Mouse (Mus musculus) megakaryocyte, adult 5-6 weeks (primary cell): Measurements from ENCODE around the gene Cerkl. TPM values are rescaled to one million over a fixed set of nuclear protein-coding genes. Genes with fewer than 3 reads are reported as not detected.
A peak's percentile ranks its signal among the peaks of the same experiment; 100 is the strongest.

Experiments
- ATAC-seq: 2 replicates; pipeline ENCODE4 v1.8.0; 2016; ENCODE audit warnings: mild to moderate bottlenecking, inconsistent platforms; ENCODE audit not compliant: poor library complexity, severe bottlenecking
- total RNA-seq, 2 experiments: library from RNA; stranded (forward) in 1 of 2; stranded (reverse) in 1 of 2; fragments of 153-499, 151-499 nt in 1 of 2; fragments of 221-1000, 200-1000 nt in 1 of 2; gene quantifications; 2 replicates each; pipeline versions ENCODE4 v1.2.3 to v1.2.4; 2015 to 2017

The Cerkl gene
- total RNA-seq (2015): 3.4 and 3.9 TPM in 2 replicates
- 6.1 and 12.8 TPM in 2 replicates for total RNA-seq (2017)

DNA sequence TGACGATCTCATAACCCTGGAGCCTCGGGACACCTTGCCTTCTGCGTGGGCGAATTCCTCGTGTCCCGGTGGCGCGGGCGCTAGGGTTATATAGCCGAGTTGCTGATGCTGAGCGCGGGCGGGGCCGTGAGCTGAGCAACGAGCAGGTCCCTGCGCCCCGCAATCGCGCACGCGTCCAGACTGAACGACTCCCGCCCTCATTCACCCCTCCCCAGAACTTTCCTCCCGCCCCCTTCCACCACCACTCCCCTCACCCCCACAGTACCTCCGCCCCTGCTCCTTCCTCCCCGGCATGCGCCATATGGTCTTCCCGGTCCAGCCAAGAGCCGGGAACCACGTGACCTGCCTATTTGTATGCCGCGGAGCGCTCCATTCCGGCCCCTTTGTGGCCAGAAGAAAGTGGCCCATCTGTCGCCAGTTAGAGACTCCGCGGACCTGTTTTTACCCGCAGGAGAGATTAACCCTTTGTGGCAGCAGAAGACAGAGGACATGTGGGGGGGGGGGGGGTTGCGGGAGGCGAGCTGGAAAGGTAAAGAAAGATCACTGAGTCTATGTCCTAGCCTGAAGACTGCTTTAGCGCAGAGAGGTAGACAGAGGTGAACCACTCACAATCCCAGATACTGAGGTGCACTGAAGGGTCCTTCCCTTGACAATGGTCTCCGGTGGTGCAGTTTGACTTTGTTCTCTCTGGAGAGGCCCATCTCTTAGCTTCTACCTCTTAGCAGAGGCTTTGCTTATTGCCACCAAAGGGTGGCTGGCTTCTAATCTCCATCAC, at the start of gene Cerkl, which contains the start of gene Neurod1:
Gene Cerkl, minus strand, starts transcription at position 211 of the 775 bp plus-strand sequence.
Gene Neurod1, minus strand, starts transcription at position 177 of the 775 bp plus-strand sequence.
- no peak for ATAC-seq

GRCm38 (mm10) chr2:79498990-79499755, 42.6 kb upstream of the Cerkl start:
- peak; percentile 81 for ATAC-seq

- ATAC-seq: no peak
These were observed 28.5 kb upstream of the Cerkl start for GRCm38 (mm10) chr2:79485127-79485526.

DNA sequence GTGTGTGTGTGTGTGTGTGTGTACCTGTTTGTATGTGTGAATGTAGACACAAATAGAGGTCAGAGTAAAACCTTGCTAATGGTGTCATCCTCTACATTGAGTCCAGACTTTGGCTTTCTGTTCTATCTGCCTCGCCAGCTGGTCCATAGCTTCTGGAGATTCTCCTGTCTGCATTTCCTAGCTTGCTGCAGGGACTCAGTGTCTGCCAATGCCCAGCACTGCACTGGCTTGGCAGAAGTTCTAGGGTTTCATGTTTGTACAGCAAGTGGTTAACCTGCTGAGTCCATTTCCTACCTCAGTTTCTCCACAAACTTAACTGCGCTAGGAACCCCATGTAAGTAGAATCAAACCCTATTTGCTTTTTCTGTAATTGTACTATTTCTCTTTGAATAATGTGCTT, 25.9 kb upstream of the Cerkl start:
- ATAC-seq: no peak

DNA sequence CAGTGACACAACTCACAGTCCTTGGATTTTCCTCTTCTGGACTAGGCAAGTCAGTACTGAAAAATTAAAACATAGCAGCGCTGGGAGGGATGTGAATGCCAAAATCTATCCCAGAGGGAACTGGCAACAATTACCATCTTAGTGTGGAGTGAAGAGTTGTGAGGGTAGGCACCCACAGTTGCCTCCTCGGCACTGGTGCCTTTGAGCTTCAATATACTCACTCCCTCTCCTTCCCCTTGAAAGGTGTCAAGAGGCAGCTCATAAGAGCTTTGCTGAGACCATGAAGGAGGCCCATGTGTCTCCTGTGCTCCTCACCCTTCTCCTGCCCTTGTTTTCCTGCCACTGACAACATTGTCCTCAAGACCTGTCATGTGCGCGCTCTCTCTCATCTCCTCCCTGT, 5.8 kb upstream of the Cerkl start:
- no peak for ATAC-seq

- ATAC-seq: no peak
These were observed 5.3 kb upstream of the Cerkl start for GRCm38 (mm10) chr2:79461861-79462260.

- no peak for ATAC-seq
These were observed 4.0 kb upstream of the Cerkl start for GRCm38 (mm10) chr2:79460586-79460985.

GRCm38 (mm10) chr2:79460107-79460506, 3.5 kb upstream of the Cerkl start:
- ATAC-seq: no peak

GRCm38 (mm10) chr2:79459061-79460045, 2.8 kb upstream of the Cerkl start:
- no peak for ATAC-seq

- ATAC-seq: no peak
These were observed 1.3 kb upstream of the Cerkl start for GRCm38 (mm10) chr2:79457932-79458331.

- ATAC-seq: no peak
These were observed 849 bp upstream of the Cerkl start for GRCm38 (mm10) chr2:79457434-79457833.

- ATAC-seq: no peak
These were observed 939 bp downstream of the Cerkl start for GRCm38 (mm10) chr2:79455646-79456045.

GRCm38 (mm10) chr2:79454786-79455446, 1.7 kb downstream of the Cerkl start:
- ATAC-seq: no peak

DNA sequence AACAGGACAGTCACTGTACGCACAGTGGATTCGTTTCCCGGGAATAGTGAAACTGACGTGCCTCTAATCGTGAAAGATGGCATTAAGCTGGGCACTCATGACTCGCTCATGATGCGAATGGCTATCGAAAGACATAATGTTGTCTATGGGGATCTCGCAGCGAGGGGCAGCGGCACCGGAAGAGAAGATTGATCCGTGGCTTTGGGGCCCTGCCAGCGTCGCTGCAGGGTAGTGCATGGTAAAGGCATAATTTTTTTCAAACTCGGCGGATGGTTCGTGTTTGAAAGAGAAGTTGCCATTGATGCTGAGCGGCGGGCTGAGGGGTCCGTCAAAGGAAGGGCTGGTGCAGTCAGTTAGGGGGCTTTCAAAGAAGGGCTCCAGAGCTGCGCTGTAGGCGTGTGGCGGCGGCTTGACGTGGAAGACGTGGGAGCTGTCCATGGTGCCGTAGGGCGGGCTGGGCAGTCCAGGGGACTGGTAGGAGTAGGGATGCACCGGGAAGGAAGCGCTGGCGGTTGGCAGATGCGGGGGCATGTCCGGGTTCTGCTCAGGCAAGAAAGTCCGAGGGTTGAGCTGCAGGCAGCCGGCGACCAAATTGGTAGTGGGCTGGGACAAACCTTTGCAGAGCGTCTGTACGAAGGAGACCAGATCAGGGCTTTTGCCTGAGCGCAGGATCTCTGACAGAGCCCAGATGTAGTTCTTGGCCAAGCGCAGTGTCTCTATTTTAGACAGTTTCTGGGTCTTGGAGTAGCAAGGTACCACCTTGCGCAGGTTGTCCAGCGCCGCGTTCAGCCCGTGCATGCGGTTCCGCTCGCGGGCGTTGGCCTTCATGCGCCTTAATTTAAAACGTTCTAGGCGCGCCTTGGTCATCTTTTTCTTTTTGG, 2.4 kb downstream of the Cerkl start:
- peak; percentile 68 for ATAC-seq

- no peak for ATAC-seq
These were observed 5.1 kb downstream of the Cerkl start for GRCm38 (mm10) chr2:79451438-79451837.

DNA sequence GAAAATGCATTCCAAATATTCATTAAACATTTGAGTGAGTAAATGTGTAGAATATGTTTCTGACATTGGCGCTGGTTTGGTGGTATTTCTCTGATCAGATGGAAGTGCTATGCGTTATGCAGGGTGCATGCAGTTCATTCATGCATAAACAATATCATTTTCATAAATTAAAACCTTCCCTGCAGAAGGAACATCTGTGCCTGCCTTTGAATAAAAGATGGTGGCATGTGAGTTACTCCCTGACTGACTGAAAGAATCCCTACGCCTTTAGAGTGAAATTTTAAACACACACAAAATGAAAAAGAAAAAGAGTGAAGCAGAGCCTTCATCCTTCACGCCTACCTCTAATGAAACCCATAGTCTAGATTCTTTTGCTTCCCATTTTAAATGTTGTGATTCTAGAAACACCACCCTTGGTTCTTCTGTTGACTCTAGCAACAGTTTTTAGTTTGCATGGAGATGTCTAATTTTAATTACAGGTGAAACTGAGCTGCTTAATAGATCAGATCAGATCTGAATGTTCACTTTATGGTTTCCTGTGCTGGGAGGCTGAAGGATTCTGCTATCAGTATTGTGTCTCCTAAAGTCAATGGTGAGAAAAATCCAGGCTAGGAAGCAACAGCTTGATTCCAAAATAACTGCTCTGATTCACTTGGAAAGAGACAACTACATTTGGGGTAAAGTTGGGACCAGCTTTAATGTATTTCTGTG, 5.7 kb downstream of the Cerkl start:
- ATAC-seq: no peak

DNA sequence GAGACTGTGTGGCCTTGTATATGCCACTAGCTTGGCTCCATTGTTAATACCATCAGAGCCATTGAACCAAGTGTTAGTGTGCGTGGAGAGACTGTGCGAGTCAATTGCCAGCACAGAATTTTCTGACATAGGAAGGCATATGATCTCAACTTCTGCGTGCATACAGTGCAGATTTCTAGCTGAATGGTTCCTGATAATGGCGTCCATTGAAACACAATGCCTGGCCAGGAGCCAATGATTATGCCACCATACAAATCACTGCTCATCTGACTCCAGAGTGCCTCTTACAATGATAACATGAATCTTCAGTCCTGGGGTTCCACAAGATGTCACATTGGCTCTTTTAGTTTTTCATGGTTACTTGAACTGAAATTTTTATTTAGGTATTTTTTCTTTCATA, 7.2 kb downstream of the Cerkl start:
- ATAC-seq: no peak

- peak; percentile 68 for ATAC-seq
These were observed 9.4 kb downstream of the Cerkl start for GRCm38 (mm10) chr2:79447198-79447597.
